Mouse (Mus musculus) CD4-positive helper T cell, adult 2 months (primary cell): ENCODE measurements around the gene Bmf.

ENCODE experiments used
- DNase-seq: peaks from one replicate; pipeline ENCODE4 v3.0.0-alpha.2; 2012; ENCODE audit warnings: low read depth, missing footprints, low spot score

The Bmf gene

DNA sequence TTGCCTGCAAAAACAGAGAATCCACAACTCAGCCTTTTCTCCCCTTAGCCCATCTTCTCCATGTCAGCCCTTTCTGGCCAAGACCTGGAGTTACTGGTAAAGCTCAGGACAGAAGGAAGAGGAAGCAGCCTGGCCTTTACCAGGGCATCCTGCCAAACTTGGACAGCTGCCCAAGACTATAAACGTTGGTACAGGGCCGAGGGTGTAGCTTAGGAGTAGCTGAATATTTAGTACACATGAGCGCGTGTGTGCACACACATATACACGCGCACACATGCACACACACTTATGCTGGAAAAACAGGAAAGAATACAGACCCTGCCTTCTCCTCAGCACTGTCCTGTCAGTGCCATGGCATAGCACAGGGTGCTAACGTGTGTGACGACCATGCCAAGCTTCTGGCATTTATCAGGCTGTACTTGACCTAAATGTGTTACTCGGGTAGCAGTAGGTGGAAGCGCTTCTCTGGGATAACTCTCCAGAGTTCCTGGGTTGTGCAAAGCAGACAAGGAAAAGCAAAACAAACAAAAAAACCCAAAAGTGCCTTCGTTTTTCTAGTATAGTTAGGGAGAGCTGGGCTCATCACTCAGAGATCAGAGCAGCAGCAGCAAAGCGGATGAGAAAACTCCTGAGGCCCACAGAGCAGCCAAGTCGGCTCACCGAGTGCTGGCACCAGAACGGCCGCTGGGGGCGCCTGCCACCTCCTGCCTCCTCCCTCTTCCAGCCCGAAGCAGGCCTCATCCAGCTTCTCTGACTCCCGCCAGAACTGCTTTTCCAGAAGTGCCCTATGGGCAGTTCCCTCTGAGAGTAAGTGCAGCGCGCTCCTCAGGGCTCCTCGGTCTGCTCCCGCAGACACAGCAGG is 4.0 kb downstream of the Bmf start:
- peak; percentile 65 for DNase-seq

DNA sequence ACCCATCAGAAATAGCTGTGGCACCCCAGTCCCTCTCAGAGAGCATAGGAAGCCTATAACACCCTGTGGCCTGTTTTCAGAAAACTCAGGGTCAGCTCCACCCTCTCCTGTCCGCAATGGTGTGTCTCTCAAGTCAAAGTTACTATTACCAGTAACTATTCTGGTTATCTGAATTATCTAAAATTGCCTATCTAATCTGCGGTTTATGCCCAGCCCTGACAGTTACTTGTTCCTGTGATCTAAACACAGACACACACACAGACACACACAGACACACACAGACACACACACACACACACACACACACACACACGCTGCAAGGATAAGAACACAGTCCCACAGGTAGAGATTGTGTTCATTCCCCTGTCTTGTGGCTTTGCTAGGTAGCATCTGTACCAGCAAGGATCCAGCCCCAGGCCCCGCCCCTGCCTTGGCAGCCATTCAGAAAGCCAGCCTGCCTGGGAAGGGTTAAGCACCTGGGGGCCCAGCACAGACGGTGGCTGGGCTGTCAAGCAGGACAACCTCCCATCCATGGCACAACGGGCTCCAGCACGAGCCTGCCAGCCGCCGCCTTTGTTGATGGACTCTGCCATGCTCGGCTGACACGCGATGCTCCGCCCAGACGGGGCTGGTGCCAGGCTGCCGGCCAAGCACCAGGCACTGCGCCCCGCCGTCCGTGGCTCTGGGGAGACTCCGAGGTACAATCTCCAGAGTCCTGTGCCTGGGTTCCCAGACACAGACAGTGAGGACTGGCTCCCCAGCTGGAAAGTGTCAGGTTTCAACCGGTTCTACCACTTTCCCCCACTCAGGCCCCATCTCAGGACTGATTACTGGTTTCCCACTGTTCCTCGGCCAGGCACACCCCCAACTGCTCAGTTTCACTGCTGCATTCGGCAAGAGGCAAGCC is 5.3 kb downstream of the Bmf start:
- peak; percentile 51 for DNase-seq

DNA sequence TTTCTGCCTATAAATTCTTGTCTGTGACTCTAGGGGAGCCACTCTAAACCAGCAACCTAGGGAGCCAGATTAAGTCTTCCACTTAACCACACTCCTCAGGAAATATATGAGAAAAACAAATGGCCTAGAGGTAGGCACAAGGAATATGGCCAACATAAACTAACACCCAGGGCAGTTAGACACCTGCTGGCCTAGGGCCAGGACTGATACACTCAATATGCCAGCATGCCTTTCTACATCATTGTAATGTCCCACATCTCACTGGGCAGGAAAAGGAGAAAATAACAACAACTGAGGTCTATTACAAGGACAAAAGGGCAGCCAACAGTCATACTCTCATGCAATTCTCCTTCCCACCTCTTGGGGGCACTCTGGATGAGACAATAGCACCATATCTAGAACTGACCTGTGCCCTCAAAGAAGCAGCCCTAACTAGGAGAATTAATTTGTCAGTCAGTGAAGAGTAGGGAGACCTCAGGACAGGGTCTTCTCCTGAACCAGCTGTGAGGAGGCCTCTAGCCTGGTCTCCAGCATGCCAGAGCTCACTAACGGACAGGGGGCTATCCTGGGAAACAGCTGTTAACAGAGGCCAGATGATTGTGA is 6.4 kb downstream of the Bmf start:
- no peak for DNase-seq

DNA sequence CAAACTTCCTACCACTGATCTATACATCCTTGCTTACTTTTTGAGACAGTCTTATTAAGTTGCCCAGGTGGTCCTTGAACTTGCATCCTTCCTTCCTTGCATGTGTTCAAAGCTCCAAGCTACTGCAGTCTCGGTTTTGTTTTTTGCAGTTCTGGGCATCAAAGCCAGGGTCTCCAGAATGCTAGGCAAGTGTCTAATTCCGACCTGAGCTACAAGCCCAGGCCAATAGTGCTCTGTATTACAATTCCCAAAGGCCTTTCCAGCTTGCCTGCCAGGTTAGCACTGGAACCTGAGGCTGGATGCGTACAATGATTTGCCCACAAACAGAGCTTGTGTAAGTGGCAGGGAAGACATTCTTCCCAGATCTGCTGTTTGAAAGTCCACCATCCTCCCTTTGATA is 7.8 kb downstream of the Bmf start:
- DNase-seq: no peak

DNA sequence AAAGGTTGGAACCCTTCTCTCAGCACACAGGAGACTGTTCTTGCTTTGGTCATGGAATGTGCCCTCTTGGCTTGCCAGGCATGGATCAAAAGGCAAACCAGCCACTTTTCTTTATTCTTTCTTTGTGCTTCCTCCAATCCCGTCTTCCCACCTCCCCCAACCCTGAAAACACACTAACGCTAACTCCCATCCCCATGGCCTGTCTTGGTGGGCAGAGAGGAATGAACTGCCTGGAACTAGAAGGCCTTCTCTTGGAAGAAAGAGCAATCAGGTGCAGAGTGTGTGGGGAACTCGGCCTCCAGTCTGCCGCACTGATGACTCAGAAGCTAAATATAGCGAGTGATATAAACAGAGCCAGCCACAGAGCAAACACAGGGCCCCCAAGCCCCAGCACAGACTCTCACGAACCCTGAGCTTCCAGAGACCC is 8.8 kb downstream of the Bmf start:
- DNase-seq: no peak

DNA sequence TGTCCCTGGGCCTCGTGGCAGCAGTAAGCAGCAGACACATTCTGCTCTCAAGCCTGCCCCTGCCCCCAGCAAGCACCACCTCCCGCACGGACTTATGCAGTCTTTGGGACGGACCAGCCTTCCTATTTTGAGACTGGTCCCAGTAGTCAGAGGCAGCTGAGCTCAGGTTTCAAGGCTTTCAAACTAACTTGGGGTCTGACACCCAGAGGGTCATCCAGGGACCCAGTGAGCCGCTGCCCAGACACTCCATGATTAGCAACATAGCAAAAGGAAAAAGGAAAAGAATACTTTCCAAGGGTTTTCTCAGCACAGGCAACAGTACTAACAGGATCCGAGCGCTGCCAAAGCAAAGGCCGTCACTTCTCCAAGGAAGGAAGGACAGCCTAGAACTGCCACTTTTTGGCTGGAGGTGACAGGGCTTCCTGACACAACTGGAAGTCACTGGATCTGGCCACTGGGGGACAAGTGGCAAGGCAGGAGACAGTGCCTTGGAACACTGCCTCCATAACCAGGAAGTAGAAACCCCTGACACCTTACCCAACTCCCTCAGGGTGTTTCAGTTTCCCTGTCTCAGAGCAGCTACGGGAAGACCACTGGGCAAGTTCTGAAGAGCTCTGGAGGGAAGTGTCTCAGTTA is 9.5 kb downstream of the Bmf start:
- no peak for DNase-seq

DNA sequence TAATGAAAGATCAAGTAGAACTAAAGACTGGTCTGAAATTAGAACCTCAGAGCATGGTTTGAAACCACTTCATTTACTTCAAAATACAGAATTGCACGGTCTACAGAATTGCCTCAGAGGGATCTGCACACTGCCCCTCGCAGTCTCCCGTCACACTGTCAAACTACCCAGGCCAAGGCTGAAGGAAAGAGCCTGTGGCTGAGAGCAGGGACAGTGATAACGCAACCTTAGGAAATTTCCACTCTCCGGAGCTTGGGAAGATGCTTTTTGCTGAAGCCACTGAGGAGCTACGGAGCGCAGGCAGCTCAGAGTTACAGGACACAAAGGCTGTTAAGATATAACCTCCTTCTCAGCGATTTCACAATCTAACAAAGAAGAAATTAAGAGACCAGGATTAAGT is 10.4 kb downstream of the Bmf start:
- no peak for DNase-seq

DNA sequence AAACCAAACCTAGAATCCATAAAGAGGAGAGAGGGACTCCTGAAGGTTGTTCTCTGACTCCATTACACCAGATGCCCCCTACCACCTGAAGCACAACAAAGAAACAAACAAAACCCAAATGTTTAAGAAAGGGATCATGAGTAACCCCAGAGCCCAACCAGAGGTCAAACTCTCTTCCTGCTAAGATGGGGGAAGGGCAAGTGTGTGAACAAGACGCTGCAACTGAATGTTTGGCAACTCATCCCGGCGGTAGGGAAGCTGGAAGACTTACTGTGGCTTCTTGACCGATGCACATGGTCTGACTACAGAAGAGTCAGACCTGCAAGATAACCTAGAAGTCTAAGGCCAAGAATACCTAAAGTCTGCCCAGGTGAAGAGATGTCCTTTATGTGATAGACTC is 12.3 kb downstream of the Bmf start:
- no peak for DNase-seq

DNA sequence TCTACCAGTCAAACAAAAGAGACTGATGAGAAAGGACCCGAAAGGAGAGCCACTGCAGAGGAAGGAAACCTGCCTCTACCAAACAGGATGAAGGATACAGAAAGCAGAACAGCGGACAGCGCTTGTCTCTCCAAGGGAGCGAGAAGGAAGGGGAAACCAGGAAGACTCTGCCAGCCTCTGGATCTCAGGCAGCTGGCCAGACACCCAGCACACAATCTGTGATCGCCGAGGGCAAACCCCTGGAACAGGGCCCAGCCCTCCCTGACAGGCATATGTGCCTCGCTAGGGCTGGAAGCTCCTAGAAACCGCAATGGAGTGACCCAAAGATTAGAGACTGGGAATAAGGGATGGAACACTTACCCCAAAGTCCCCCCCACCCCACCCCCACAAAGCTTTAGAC is 12.9 kb downstream of the Bmf start:
- DNase-seq: no peak

DNA sequence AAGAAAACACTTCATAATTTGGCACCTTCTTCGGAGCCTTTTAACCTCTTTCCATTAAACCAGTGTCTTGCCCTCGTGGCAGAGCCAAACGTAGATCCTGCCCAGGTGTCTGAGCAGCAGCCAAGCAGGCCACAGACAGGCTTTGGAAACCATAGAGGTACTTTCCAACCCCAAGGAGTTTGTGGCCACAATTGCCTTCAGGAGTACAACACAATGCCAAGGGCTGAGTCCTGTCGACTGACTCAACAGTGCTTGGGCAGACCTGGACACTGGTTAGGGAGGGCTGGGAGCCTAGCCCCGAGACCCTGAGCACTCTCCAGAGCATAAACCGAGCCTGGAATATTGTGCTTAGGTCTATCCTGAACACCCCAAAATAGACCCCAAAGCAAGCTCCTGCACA is 13.4 kb downstream of the Bmf start:
- no peak for DNase-seq

DNA sequence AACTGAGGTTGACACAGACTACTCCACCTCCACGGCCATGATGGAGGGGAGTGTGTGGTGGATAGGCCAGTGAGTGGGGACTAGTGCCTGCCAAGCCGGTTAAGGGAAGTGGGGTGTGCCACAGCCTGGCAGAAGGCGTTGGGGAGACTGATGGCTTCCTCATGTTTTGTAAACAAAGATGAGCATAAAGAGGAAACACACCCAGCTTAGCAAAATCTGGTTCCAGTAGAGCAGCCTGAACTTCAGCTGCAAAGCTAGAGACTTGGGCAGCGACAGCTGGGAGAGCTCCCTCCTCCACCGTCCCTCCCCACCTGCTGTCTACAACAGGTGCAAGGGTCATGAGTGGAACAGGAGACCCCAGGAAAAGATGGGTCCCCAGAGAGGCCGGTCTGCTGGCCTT is 15.5 kb downstream of the Bmf start:
- DNase-seq: no peak

DNA sequence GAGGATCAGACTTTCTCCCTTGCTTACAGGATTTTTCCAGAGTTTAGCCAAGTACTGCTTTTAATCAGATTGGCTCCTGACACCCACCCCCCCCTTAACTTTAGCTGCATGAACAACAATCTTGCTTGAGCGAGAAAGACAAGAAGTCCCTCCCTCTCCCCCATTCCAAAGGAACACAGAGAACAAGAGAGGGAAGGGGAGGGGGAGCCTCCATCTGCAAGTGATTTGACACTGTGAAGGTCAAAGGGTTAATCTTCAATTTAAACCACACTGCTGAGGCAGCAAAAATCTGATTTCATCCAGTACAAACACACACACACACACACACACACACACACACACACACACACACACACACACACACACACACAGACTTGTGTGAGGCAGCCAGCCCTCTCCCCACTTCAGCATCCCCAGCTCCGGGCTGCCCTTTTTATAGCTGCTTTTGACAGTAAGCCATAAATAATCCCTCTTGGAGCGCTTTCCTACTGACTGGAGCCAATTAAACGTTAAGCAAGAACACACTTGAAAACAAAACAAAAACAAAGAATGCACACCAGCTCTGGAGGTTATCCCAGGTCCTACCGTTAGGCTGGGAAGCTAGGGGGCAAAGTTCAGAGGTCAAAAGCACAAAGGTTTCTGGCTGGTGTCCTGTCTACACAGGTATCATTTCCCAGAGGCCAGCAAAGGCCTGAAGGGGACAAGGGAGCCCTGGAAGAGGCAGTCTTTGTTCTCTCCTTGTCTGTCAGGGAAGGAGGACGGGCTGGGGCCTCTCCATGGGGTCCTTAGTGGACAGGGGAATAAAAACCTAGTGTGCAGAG is 16.4 kb downstream of the Bmf start:
- DNase-seq: no peak

DNA sequence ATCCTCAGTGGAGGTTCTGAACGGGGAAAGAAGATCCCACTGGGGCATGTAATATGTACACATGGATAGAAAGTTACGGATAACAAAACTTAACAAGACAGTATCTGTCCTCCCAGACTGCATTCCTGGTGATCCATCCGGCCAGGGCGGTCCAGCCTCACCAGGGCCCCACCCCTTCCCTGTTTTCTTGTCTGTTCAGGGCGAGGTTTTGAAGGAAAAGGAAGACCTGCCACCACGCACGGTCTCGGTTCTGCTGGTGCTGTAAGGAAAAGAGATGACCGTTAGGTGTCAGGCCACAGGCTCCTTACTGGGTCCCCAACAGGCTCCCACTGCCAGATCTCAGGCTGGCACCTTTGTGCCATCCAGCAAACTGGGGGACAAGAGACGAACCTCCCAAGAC is 17.1 kb downstream of the Bmf start:
- DNase-seq: no peak

DNA sequence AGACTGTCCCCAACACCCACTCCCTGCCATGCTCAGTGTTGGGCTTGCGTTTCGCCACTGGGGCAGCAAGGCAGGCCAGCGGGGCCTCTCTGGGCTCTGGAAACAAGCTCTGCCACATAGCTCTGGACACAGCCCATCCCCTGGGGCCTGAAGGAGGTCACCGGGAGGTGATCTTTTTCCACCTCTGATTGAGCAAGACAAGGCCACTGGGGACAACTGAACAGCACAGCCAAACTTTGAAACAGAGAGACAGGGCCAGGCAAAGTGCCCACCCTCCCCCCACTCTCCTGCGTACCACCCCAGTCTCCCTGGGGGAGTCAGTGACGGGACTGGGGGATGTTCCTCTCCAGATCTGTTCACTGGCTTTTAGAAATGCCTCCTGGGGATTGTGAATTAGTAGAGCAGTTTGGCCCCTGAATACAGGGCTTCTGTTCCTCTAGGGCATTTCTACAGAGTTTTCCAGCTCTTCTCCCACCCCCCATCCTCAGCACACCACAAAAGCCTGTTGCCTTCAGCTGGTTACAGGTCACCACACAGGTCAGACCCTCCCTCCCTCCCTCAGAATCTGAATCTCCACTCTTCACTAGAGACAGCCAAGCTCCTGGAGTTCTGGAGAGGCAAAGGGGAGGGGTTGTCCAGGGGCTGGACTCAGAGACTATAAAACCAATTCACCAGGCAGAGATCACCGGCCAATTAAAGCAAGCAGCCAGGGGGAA is 19.9 kb downstream of the Bmf start:
- DNase-seq: no peak

DNA sequence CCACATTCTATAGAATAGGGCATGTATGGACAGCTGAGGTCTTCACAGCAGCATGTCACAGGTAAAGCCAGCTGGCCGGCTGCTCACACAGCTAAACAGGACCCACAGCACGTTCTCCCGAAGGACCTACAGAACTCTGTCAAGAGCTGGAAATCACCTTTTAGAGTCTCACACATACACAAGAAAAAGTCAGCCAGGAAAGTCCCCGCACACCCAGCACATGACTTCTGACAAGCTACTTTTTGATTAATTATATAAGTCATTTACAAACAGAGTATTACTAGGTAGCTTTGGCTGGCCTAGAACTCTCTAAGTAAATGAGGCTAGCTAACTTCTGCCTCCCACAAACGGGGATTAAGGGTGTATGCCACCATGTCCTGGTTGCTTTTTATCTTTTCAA is 22.9 kb downstream of the Bmf start:
- no peak for DNase-seq

DNA sequence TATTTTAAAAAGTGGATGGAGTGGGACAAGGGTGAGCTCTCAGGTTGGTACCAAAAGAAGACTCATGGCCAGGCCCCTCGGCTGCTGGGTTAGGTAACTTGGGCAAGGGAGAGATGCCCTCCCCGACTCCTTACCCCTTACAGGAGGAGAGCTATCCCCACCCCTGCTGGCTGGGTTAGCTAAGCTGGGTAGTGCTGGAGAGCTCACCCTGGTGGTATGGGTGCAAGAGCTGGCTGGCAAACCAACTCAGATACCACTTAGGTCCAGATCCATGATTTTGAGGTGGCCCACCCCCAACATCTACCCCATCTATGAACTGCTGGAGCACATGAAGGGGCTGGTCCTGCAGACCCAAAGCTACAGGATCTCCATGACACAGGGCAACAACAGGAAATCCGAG is 24.7 kb downstream of the Bmf start:
- no peak for DNase-seq

DNA sequence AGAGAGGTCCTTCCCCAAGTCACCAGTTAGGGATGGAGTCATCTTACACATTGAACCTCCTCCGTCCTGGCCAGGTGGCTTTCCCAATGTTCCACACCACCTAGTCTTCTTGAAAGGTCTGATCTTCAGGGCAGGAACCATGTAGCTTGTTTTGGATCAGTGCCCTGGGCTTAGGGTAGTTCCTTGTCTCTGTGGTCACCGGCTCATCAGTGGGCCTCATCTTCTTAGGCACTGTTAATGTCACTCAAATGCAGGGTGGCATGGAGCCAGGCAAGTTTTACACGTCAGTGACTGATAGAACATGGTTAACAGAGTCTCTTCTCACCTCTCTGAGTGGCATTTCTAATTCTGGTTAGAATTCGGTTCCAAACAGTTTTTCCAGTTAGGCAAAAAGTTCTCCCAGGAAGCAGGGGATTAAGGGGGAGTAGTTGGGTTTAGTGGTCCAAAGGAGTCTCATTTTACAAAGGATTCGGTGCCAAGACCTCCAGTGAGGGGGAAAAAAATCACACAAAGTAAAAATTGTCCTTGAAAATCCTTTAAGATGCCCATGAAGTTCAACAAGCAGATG is 26.2 kb downstream of the Bmf start:
- DNase-seq: no peak

DNA sequence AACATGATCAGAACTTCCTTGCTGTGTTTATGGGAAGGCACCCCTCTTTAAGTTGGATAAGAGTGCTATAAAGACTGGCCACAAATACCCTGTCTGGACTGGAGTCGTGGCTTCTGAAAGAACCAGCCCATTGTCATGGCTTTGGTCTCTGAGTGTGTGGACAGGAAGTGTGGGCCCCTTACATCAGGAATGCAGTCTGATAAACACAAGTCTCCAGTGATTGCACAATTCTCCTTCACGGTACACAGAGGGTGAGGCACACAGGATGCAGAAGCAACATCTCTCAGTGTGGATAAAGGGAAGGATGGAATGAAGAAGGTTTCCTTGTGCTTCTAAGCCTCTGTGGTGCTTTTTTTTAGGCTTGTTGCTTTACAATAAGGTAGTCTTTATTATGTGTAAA is 27.2 kb downstream of the Bmf start:
- no peak for DNase-seq

DNA sequence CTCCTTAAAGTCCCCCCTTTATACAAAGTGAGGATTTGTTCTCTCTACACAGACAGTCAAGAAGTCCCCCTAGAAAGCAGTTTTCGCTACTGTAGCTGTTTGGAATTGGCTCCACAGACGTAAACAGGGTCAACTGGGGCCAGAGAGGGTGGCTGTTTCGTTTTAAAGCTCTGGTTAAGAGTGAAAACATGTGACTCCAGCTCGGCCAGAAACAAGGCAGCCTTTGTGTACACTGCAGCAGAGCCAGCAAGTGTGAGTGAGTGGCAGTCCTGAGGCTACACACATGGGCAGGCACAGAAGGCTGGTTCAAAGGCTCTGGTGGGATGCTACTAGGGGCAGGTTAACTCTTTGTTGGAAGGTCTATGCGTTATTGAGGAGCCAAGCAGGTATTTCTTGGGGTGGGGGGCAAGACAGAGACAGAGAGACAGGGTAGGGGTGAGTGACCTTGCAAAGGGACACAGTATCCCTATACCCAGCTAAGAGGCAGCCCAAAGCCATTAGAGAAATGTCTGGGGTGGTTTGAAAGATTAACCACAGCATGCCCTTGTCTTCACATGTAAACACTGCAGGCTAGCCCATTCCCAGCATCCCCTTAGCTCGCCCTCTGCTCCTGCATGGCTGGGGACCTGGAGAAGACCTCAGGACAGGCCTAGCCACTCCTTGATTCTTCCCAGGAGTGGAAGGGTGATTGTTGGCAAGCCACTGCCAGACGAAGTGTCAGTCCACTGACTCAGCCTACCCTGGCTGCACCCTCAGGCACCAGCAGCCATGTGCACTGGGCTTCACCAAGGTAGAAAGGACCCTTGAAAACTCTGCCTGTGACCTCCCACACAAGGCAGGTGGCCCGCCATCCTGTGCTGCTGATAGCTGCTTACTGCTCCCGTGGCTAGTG is 29.2 kb downstream of the Bmf start:
- DNase-seq: no peak
